Mouse (Mus musculus): Measurements from ENCODE around the gene Tspyl2. TPM values are rescaled to one million over a fixed set of nuclear protein-coding genes. Genes with fewer than 3 reads are reported as not detected.
A peak's percentile ranks its signal among the peaks of the same experiment; 100 is the strongest.
"Not testable (repeated sequence)": the region's sequence is repeated elsewhere in the genome, so short reads cannot be mapped to it uniquely, and the experiment has no call there.

The Tspyl2 gene
- polyA plus RNA-seq, 1 experiment: 42.5 TPM

- H3K27ac ChIP-seq (ENCODE audit: control insufficient read depth, insufficient read depth, low read depth, low read length, poor library complexity): no peak overlapping the region
- H3K4me1 ChIP-seq (ENCODE audit: control insufficient read depth, insufficient read depth, low read length): no peaks in the 10 kb centered on the region
- WGBS: 73% methylated on average over 4 of the region's 4 CpGs
- TF ChIP-seq CTCF (IDR thresholded peaks at IDR 0.05; ENCODE audit: control insufficient read depth, insufficient read depth, low read length) (no peak), POLR2A (IDR thresholded peaks at IDR 0.05; ENCODE audit: borderline replicate concordance, control insufficient read depth, low read depth, low read length) (no peak)
- no peak overlapping the region for H3K4me3 ChIP-seq (replicated peaks; ENCODE audit: control insufficient read depth, low read depth, low read length)
Measured at GRCm38 (mm10) chrX:152320535-152320934, 21.7 kb downstream of the Tspyl2 start.

- TF ChIP-seq POLR2A (IDR thresholded peaks at IDR 0.05; ENCODE audit: borderline replicate concordance, control insufficient read depth, low read depth, low read length): no peak
- peak; percentile 52; the same call in 1 of the 2 replicates for TF ChIP-seq CTCF (IDR thresholded peaks at IDR 0.05; ENCODE audit: control insufficient read depth, insufficient read depth, low read length)
- 41% methylated on average over 2 of the region's 2 CpGs for WGBS
- Histone ChIP-seq H3K4me3 (replicated peaks; ENCODE audit: control insufficient read depth, low read depth, low read length) (no peak overlapping the region), H3K4me1 (ENCODE audit: control insufficient read depth, insufficient read depth, low read length) (no peaks in the 10 kb centered on the region), H3K27ac (ENCODE audit: control insufficient read depth, insufficient read depth, low read depth, low read length, poor library complexity) (no peak overlapping the region)
Measured at GRCm38 (mm10) chrX:152307942-152308341, 34.3 kb downstream of the Tspyl2 start.

GRCm38 (mm10) chrX:152307371-152307770 lies 34.9 kb downstream of the Tspyl2 start:
- Histone ChIP-seq H3K4me3 (replicated peaks; ENCODE audit: control insufficient read depth, low read depth, low read length) (no peak overlapping the region), H3K27ac (ENCODE audit: control insufficient read depth, insufficient read depth, low read depth, low read length, poor library complexity) (no peak overlapping the region), H3K4me1 (ENCODE audit: control insufficient read depth, insufficient read depth, low read length) (no peaks in the 10 kb centered on the region)
- TF ChIP-seq POLR2A (IDR thresholded peaks at IDR 0.05; ENCODE audit: borderline replicate concordance, control insufficient read depth, low read depth, low read length): no peak
- TF ChIP-seq CTCF (IDR thresholded peaks at IDR 0.05; ENCODE audit: control insufficient read depth, insufficient read depth, low read length): no peak

- TF ChIP-seq CTCF (IDR thresholded peaks at IDR 0.05; ENCODE audit: control insufficient read depth, insufficient read depth, low read length) (no peak), POLR2A (IDR thresholded peaks at IDR 0.05; ENCODE audit: borderline replicate concordance, control insufficient read depth, low read depth, low read length) (no peak)
- H3K27ac ChIP-seq (ENCODE audit: control insufficient read depth, insufficient read depth, low read depth, low read length, poor library complexity): no peak overlapping the region
- no peaks in the 10 kb centered on the region for H3K4me1 ChIP-seq (ENCODE audit: control insufficient read depth, insufficient read depth, low read length)
- H3K4me3 ChIP-seq (replicated peaks; ENCODE audit: control insufficient read depth, low read depth, low read length): no peak overlapping the region
- WGBS: 68% methylated on average over 2 of the region's 2 CpGs
Measured at GRCm38 (mm10) chrX:152306224-152306623, 36.0 kb downstream of the Tspyl2 start.

GRCm38 (mm10) chrX:152287026-152287425 lies 55.2 kb downstream of the Tspyl2 start:
- 71% methylated on average over 1 of the region's 1 CpGs for WGBS

More at GRCm38 (mm10) chrX:152287026-152287425, 55.2 kb downstream of the Tspyl2 start:
- H3K4me1 ChIP-seq (ENCODE audit: control insufficient read depth, insufficient read depth, low read length); H3K4me3 ChIP-seq (replicated peaks; ENCODE audit: control insufficient read depth, low read depth, low read length); H3K27ac ChIP-seq (ENCODE audit: control insufficient read depth, insufficient read depth, low read depth, low read length, poor library complexity): not testable (repeated sequence)

Other genes with a start within 250 kb of the Tspyl2 start
- gene Iqsec2, start 198.2 kb downstream of the Tspyl2 start, polyA plus RNA-seq (2011; ENCODE audit: insufficient read depth, insufficient read length, low replicate concordance, missing spikeins): 3.6 and 4.4 TPM in 2 replicates
- 24.7 and 37.5 TPM in 2 replicates for gene Kdm5c, start 109.4 kb downstream of the Tspyl2 start, polyA plus RNA-seq (2011; ENCODE audit: insufficient read depth, insufficient read length, low replicate concordance, missing spikeins)
- 1.5 and 8.3 TPM in 2 replicates for gene Kantr, start 14.9 kb downstream of the Tspyl2 start, polyA plus RNA-seq (2011; ENCODE audit: insufficient read depth, insufficient read length, low replicate concordance, missing spikeins)
- 0.72 TPM in 1 of 2 replicates, not detected in the other for gene Gpr173, start 26.3 kb upstream of the Tspyl2 start, polyA plus RNA-seq (2011; ENCODE audit: insufficient read depth, insufficient read length, low replicate concordance, missing spikeins)
- gene Cldn34a, start 220.9 kb upstream of the Tspyl2 start, polyA plus RNA-seq (2011; ENCODE audit: insufficient read depth, insufficient read length, low replicate concordance, missing spikeins): not detected in 2 replicates

Data from bone marrow, adult 2 months (tissue).